Mouse (Mus musculus): ENCODE results near the gene Uaca. TPM values are rescaled to one million over a fixed set of nuclear protein-coding genes. Genes with fewer than 3 reads are reported as not detected.

The Uaca gene
- polyA plus RNA-seq, 1 experiment from 2014 or later: 19.2 TPM

DNA sequence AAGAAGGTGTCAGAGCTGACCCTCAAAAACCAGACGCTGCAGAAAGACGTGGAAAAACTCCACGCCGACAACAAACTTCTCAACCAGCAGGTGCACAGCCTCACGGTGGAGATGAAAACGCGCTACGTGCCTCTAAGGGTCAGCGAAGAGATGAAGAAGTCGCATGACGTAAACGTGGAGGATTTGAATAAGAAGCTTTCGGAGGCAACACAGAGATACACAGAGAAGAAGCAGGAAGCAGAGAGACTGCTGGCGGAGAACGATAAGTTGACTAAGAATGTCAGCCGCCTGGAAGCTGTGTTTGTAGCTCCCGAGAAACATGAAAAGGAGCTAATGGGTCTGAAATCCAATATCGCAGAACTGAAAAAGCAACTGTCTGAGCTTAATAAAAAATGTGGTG is 76.1 kb downstream of the Uaca start:
- Histone ChIP-seq H3K4me3 (ENCODE audit: low read depth, low read length) (no peak overlapping the region), H3K4me2 (no peak overlapping the region), H3K36me3 (ENCODE audit: control insufficient read depth, insufficient read depth, low read length) (peaks cover 20% of the 10 kb centered on the region), H3K27ac (ENCODE audit: low read depth, low read length) (no peak overlapping the region), H3K27me3 (ENCODE audit: control insufficient read depth, insufficient read depth, low read length) (no peaks in the 10 kb centered on the region), H3K4me1 (ENCODE audit: control insufficient read depth, insufficient read depth, low read length) (no peaks in the 10 kb centered on the region), H3K9me3 (replicated peaks; ENCODE audit: control insufficient read depth, low read length) (no peaks in the 10 kb centered on the region), H3K9ac (ENCODE audit: low read depth, low read length) (no peak overlapping the region)
- no peak for ATAC-seq (replicated peaks; ENCODE audit: insufficient number of reproducible peaks, low FRiP score, low TSS enrichment)
- WGBS (ENCODE audit: insufficient replicate concordance): 89% methylated on average over 18 of the region's 18 CpGs

DNA sequence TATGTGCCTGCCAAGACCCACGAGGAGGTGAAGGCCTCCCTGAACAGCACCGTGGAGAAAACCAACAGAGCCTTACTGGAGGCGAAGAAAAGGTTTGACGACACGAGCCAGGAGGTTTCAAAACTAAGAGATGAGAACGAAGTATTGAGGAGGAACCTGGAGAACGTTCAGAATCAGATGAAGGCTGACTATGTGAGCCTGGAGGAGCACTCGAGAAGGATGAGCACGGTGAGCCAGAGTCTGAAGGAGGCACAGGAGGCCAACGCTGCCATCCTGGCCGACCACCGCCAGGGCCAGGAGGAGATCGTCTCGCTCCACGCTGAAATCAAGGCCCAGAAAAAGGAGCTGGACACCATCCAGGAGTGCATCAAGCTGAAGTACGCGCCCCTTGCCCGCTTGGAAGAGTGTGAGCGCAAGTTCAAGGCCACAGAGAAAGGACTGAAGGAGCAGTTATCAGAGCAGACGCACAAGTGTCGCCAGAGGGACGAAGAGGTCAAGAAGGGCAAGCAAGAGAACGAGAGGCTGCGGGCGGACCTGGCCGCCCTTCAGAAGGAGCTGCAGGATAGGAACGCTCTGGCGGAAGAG is 76.7 kb downstream of the Uaca start:
- Histone ChIP-seq H3K36me3 (ENCODE audit: control insufficient read depth, insufficient read depth, low read length) (peaks cover 20% of the 10 kb centered on the region), H3K9me3 (replicated peaks; ENCODE audit: control insufficient read depth, low read length) (no peaks in the 10 kb centered on the region), H3K27me3 (ENCODE audit: control insufficient read depth, insufficient read depth, low read length) (no peaks in the 10 kb centered on the region), H3K4me2 (no peak overlapping the region), H3K27ac (ENCODE audit: low read depth, low read length) (no peak overlapping the region), H3K4me1 (ENCODE audit: control insufficient read depth, insufficient read depth, low read length) (no peaks in the 10 kb centered on the region), H3K9ac (ENCODE audit: low read depth, low read length) (no peak overlapping the region), H3K4me3 (ENCODE audit: low read depth, low read length) (no peak overlapping the region)
- no peak for ATAC-seq (replicated peaks; ENCODE audit: insufficient number of reproducible peaks, low FRiP score, low TSS enrichment)
- 82% methylated on average over 28 of the region's 28 CpGs for WGBS (ENCODE audit: insufficient replicate concordance)

DNA sequence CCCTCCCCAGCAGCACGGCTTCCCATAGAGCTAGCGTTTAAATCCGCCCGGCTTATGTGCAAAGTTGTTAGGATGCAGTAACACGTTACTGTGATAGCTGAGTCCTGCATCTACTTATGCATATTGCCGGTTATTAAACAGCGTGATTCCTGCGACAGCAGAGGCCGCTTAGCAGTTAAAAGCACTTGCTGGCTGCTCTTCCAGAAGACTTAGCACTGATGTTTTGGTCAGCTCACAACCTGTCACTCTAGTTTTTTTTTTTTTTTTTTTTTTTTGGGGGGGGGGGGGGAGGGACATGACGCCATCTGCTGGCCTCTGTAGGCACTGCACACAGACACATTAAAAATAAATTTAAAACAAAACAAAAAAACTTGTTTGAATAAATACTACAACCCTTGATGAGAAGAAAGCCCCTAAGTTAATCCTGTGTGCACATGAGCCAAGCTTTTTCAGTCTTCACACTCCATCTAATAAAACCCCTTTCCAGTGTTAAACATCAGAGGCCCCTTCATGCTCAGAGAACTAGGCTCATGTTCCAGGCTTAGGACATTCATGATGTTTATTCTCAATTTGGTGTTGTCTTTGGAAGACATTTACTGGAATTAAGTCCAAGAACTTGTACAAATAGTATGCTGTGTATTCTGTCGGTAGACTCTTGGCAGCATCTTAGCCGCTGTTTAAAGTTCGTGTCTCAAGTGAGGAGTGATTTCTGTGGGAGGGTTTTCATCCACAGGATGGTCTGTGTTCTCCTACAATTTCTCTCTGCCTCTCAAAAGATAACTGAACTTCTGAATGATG is 79.1 kb downstream of the Uaca start:
- no peak overlapping the region for H3K4me2 ChIP-seq
- peaks cover 22% of the 10 kb centered on the region for H3K36me3 ChIP-seq (ENCODE audit: control insufficient read depth, insufficient read depth, low read length)
- H3K4me3 ChIP-seq (ENCODE audit: low read depth, low read length): no peak overlapping the region
- ATAC-seq (replicated peaks; ENCODE audit: insufficient number of reproducible peaks, low FRiP score, low TSS enrichment): no peak
- no peaks in the 10 kb centered on the region for H3K4me1 ChIP-seq (ENCODE audit: control insufficient read depth, insufficient read depth, low read length)
- 85% methylated on average over 13 of the region's 13 CpGs for WGBS (ENCODE audit: insufficient replicate concordance)
- H3K27ac ChIP-seq (ENCODE audit: low read depth, low read length): no peak overlapping the region
- H3K9me3 ChIP-seq (replicated peaks; ENCODE audit: control insufficient read depth, low read length): no peaks in the 10 kb centered on the region
- no peak overlapping the region for H3K9ac ChIP-seq (ENCODE audit: low read depth, low read length)
- no peaks in the 10 kb centered on the region for H3K27me3 ChIP-seq (ENCODE audit: control insufficient read depth, insufficient read depth, low read length)

DNA sequence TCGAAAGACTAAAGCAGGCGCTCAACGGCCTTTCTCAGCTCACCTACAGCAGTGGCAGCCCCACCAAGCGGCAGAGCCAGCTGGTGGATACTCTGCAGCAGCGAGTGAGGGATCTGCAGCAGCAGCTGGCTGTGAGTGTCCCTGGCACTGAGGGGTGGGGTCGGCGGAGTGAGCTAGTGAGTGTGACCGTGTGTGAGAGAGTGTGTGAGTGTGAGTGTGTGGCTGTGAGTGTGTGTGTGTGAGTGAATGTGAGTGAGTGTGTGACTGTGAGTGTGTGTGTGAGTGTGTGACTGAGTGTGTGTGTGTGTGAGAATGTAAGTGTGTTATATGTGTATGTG is 79.7 kb downstream of the Uaca start:
- Histone ChIP-seq H3K27me3 (ENCODE audit: control insufficient read depth, insufficient read depth, low read length) (no peaks in the 10 kb centered on the region), H3K4me1 (ENCODE audit: control insufficient read depth, insufficient read depth, low read length) (no peaks in the 10 kb centered on the region), H3K9me3 (replicated peaks; ENCODE audit: control insufficient read depth, low read length) (no peaks in the 10 kb centered on the region), H3K4me2 (no peak overlapping the region), H3K4me3 (ENCODE audit: low read depth, low read length) (no peak overlapping the region), H3K9ac (ENCODE audit: low read depth, low read length) (no peak overlapping the region), H3K36me3 (ENCODE audit: control insufficient read depth, insufficient read depth, low read length) (peaks cover 22% of the 10 kb centered on the region), H3K27ac (ENCODE audit: low read depth, low read length) (no peak overlapping the region)
- no peak for ATAC-seq (replicated peaks; ENCODE audit: insufficient number of reproducible peaks, low FRiP score, low TSS enrichment)
- WGBS (ENCODE audit: insufficient replicate concordance): 93% methylated on average over 8 of the region's 8 CpGs

DNA sequence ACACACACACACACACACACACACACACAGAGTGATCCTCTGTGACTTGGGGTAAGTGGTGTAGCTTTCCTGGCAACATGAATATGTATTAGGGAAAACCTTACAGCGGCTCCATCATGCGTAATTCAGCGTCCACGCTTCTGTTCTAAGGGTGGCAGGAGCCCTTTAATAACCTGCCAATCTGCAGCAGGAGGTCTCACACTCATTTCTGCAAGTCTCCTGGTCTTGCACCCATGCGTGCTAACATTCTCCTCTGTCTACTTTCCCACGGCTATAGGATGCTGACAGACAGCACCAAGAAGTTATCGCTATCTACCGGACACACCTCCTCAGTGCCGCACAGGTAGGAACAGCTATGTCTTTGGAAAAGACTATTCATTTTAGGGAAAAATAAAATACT is 81.7 kb downstream of the Uaca start:
- Histone ChIP-seq H3K4me2 (no peak overlapping the region), H3K9me3 (replicated peaks; ENCODE audit: control insufficient read depth, low read length) (no peaks in the 10 kb centered on the region), H3K4me3 (ENCODE audit: low read depth, low read length) (no peak overlapping the region), H3K9ac (ENCODE audit: low read depth, low read length) (no peak overlapping the region), H3K27ac (ENCODE audit: low read depth, low read length) (no peak overlapping the region), H3K36me3 (ENCODE audit: control insufficient read depth, insufficient read depth, low read length) (peaks cover 11% of the 10 kb centered on the region; the same call in 1 of the 2 replicates), H3K4me1 (ENCODE audit: control insufficient read depth, insufficient read depth, low read length) (no peaks in the 10 kb centered on the region), H3K27me3 (ENCODE audit: control insufficient read depth, insufficient read depth, low read length) (no peaks in the 10 kb centered on the region)
- ATAC-seq (replicated peaks; ENCODE audit: insufficient number of reproducible peaks, low FRiP score, low TSS enrichment): no peak
- WGBS (ENCODE audit: insufficient replicate concordance): 92% methylated on average over 9 of the region's 9 CpGs

DNA sequence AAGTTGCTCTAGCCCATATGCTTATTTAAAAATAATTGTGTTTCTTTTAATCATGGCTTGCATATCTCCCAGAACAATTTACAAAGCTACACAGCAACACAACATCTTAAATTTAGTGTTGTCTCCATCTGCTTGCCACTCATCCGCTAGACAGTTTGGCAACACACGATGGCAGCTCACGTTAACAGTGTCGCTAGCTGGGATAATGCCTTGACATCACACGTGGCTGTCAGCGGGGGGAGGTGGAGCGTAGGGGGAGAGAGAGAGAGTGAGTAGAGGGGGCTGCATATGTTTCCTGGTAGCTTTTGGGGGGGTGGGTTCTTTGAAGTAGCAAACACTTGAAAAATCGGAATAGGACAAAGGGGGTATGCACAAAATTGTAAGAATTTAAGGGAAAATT is 82.2 kb downstream of the Uaca start:
- Histone ChIP-seq H3K27ac (ENCODE audit: low read depth, low read length) (no peak overlapping the region), H3K9ac (ENCODE audit: low read depth, low read length) (no peak overlapping the region), H3K4me3 (ENCODE audit: low read depth, low read length) (no peak overlapping the region), H3K4me1 (ENCODE audit: control insufficient read depth, insufficient read depth, low read length) (no peaks in the 10 kb centered on the region), H3K36me3 (ENCODE audit: control insufficient read depth, insufficient read depth, low read length) (peaks cover 14% of the 10 kb centered on the region; the same call in 1 of the 2 replicates), H3K27me3 (ENCODE audit: control insufficient read depth, insufficient read depth, low read length) (no peaks in the 10 kb centered on the region), H3K9me3 (replicated peaks; ENCODE audit: control insufficient read depth, low read length) (no peaks in the 10 kb centered on the region), H3K4me2 (no peak overlapping the region)
- 72% methylated on average over 8 of the region's 8 CpGs for WGBS (ENCODE audit: insufficient replicate concordance)
- ATAC-seq (replicated peaks; ENCODE audit: insufficient number of reproducible peaks, low FRiP score, low TSS enrichment): no peak

DNA sequence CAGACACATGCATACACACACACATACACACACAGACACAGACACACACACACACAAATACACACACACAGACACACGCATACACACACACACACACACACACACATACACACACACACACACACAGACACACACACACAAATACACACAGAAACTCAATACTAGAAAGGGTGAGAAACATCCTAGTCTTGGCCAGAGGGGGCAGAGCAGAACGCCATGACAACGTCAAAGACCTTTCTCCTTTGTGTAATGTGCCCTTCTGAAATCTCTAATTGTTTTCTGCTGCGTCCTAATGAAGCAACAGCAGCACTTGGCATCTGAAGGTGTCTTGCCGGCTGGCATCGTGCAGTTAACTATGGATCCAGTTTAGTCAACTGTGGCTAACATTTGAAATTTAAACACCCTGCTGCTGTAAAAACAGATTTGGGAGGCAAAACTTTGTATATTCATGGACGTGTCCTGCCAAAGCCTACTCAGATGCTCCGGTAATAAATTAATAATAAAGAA is 83.8 kb downstream of the Uaca start:
- Histone ChIP-seq H3K36me3 (ENCODE audit: control insufficient read depth, insufficient read depth, low read length) (peaks cover 19% of the 10 kb centered on the region), H3K4me1 (ENCODE audit: control insufficient read depth, insufficient read depth, low read length) (no peaks in the 10 kb centered on the region), H3K27me3 (ENCODE audit: control insufficient read depth, insufficient read depth, low read length) (no peaks in the 10 kb centered on the region), H3K4me2 (no peak overlapping the region), H3K27ac (ENCODE audit: low read depth, low read length) (no peak overlapping the region), H3K4me3 (ENCODE audit: low read depth, low read length) (no peak overlapping the region), H3K9ac (ENCODE audit: low read depth, low read length) (no peak overlapping the region), H3K9me3 (replicated peaks; ENCODE audit: control insufficient read depth, low read length) (no peaks in the 10 kb centered on the region)
- no peak for ATAC-seq (replicated peaks; ENCODE audit: insufficient number of reproducible peaks, low FRiP score, low TSS enrichment)
- WGBS (ENCODE audit: insufficient replicate concordance): 91% methylated on average over 8 of the region's 8 CpGs

DNA sequence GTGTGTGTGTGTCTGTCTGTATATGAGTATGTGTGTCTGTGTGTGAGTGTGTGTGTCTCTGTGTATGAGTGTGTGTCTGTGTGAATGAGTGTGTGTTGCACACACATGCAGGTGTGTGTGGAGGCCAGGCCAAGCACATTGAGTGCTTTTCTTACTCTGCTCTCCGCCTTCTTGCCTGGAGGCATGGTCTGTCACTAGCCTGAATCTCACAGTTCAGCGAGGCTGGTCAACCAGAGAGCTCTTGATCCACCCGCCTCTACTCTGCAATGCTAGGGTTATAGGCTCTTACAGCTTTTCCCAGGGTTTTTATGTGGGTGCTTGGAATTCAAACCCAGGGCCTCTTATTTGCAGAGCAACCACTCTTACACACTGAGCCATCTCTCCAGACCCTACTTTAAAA is 84.3 kb downstream of the Uaca start:
- 70% methylated on average over 3 of the region's 3 CpGs for WGBS (ENCODE audit: insufficient replicate concordance)
- peaks cover 19% of the 10 kb centered on the region for H3K36me3 ChIP-seq (ENCODE audit: control insufficient read depth, insufficient read depth, low read length)
- no peak for ATAC-seq (replicated peaks; ENCODE audit: insufficient number of reproducible peaks, low FRiP score, low TSS enrichment)

DNA sequence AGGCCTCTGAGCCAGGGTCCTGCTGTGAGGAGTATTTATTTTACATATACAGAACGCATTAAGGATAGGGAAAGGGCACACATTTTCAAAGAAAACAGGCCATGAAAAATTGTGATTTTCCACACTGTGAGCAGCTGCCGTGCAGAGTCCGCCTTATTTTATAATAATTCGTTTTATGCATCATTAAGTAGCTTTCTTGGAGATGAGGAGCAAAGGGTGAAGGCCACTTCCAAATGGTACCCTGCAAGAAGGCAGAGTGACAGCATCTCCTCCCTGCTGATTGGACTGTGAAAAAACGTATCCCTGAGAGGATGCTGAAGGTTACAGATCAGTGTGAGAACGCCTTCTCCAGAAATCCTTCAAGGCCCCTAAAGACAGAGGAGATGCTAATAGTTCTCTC is 90.8 kb downstream of the Uaca start:
- H3K4me2 ChIP-seq: no peak overlapping the region
- 74% methylated on average over 6 of the region's 6 CpGs for WGBS (ENCODE audit: insufficient replicate concordance)

More for the DNA sequence above, 84.3 kb downstream of the Uaca start:
- Histone ChIP-seq H3K27ac (ENCODE audit: low read depth, low read length) (no peak overlapping the region), H3K4me3 (ENCODE audit: low read depth, low read length) (no peak overlapping the region), H3K9me3 (replicated peaks; ENCODE audit: control insufficient read depth, low read length) (no peaks in the 10 kb centered on the region), H3K27me3 (ENCODE audit: control insufficient read depth, insufficient read depth, low read length) (no peaks in the 10 kb centered on the region), H3K4me1 (ENCODE audit: control insufficient read depth, insufficient read depth, low read length) (no peaks in the 10 kb centered on the region), H3K9ac (ENCODE audit: low read depth, low read length) (no peak overlapping the region), H3K4me2 (no peak overlapping the region)

More for the DNA sequence above, 90.8 kb downstream of the Uaca start:
- Histone ChIP-seq H3K36me3 (ENCODE audit: control insufficient read depth, insufficient read depth, low read length) (peaks cover 11% of the 10 kb centered on the region), H3K27ac (ENCODE audit: low read depth, low read length) (no peak overlapping the region), H3K9ac (ENCODE audit: low read depth, low read length) (no peak overlapping the region), H3K4me3 (ENCODE audit: low read depth, low read length) (no peak overlapping the region), H3K9me3 (replicated peaks; ENCODE audit: control insufficient read depth, low read length) (no peaks in the 10 kb centered on the region), H3K27me3 (ENCODE audit: control insufficient read depth, insufficient read depth, low read length) (no peaks in the 10 kb centered on the region), H3K4me1 (ENCODE audit: control insufficient read depth, insufficient read depth, low read length) (no peaks in the 10 kb centered on the region)
- no peak for ATAC-seq (replicated peaks; ENCODE audit: insufficient number of reproducible peaks, low FRiP score, low TSS enrichment)
